Mouse (Mus musculus): ENCODE results near the gene Sox3.

GRCm38 (mm10) chrX:60892801-60893681 lies at the start of gene Sox3:
- TF ChIP-seq CTCF (IDR thresholded peaks at IDR 0.05; ENCODE audit: low read depth) (no peak), EP300 (IDR thresholded peaks at IDR 0.05; ENCODE audit: low read depth) (no peak)

Data from liver, postnatal 0 days (tissue).